Mouse (Mus musculus) lung, postnatal 0 days (tissue): ENCODE data around the gene Gps1. TPM values are rescaled to one million over a fixed set of nuclear protein-coding genes. Genes with fewer than 3 reads are reported as not detected.
"Not testable (repeated sequence)": the region's sequence is repeated elsewhere in the genome, so short reads cannot be mapped to it uniquely, and the experiment has no call there.

ENCODE experiments used
- ATAC-seq: fragments of 200-750 bp; cut with Nextera tagmentation; 2 replicates; pipeline ENCODE4 v1.8.0; 2017; ENCODE audit warnings: moderate library complexity
- DNase-seq: peaks from one replicate; pipeline ENCODE4 v3.0.0-alpha.2; 2016; ENCODE audit warnings: low spot score
- H3K27ac ChIP-seq: fragments of 300-500 bp; sonication (generic); 2 replicates; pipeline ENCODE4 v1.5.1; 2014; ENCODE audit warnings: antibody characterized with exemption, mild to moderate bottlenecking, low read length, mixed read lengths
- H3K27me3 ChIP-seq: fragments of 300-500 bp; sonication (generic); replicated peaks from 2 replicates; pipeline ENCODE4 v1.6.1; 2014; ENCODE audit warnings: low read length, mixed read lengths; ENCODE audit not compliant: insufficient read depth
- H3K36me3 ChIP-seq: fragments of 300-500 bp; sonication (generic); 2 replicates; pipeline ENCODE4 v1.6.1; 2014; ENCODE audit warnings: low read length, mixed read lengths; ENCODE audit not compliant: insufficient read depth
- H3K4me1 ChIP-seq: fragments of 300-500 bp; sonication (generic); 2 replicates; pipeline ENCODE4 v1.6.1; 2014; ENCODE audit warnings: antibody characterized with exemption, low read depth, low read length, mixed read lengths; ENCODE audit not compliant: insufficient read depth
- H3K4me2 ChIP-seq: fragments of 300-500 bp; sonication (generic); replicated peaks from 2 replicates; pipeline ENCODE4 v1.6.1; 2014; ENCODE audit warnings: low read depth, mild to moderate bottlenecking, low read length, moderate library complexity, mixed read lengths
- H3K4me3 ChIP-seq: fragments of 300-500 bp; sonication (generic); 2 replicates; pipeline ENCODE4 v1.5.1; 2014; ENCODE audit warnings: low read depth, low read length
- H3K9ac ChIP-seq: fragments of 300-500 bp; sonication (generic); replicated peaks from 2 replicates; pipeline ENCODE4 v1.6.1; 2014; ENCODE audit warnings: low read depth, mild to moderate bottlenecking
- H3K9me3 ChIP-seq: fragments of 300-500 bp; sonication (generic); 2 replicates; pipeline ENCODE4 v1.6.1; 2016; ENCODE audit warnings: low read length, mixed read lengths
- CTCF ChIP-seq: IDR thresholded peaks from 2 replicates; pipeline ENCODE4 v1.5.1; 2016; ENCODE audit warnings: antibody characterized with exemption, mild to moderate bottlenecking
- EP300 ChIP-seq: IDR thresholded peaks from 2 replicates; pipeline ENCODE4 v1.6.1; 2016; ENCODE audit warnings: antibody characterized with exemption, mild to moderate bottlenecking, control low read depth
- WGBS: fragments of 180-500 bp; shearing (Covaris S2); extraction: QIAGEN DNeasy Blood & Tissue Kit; methylation state at CpG from one replicate; pipeline ENCODE4 v1.1.7; 2014; 5-methylcytosine and 5-hydroxymethylcytosine counted together
- polyA plus RNA-seq: library from polyadenylated mRNA; unstranded; fragments of >200 nt; fragmentation: Nextera tagmentation; extraction: Ambion mirVana; gene quantifications from 2 replicates; pipeline ENCODE4 v1.2.1, GENCODE M21; 2015

Gps1 gene
- polyA plus RNA-seq, 1 experiment from 2014 or later = 131 TPM

DNA sequence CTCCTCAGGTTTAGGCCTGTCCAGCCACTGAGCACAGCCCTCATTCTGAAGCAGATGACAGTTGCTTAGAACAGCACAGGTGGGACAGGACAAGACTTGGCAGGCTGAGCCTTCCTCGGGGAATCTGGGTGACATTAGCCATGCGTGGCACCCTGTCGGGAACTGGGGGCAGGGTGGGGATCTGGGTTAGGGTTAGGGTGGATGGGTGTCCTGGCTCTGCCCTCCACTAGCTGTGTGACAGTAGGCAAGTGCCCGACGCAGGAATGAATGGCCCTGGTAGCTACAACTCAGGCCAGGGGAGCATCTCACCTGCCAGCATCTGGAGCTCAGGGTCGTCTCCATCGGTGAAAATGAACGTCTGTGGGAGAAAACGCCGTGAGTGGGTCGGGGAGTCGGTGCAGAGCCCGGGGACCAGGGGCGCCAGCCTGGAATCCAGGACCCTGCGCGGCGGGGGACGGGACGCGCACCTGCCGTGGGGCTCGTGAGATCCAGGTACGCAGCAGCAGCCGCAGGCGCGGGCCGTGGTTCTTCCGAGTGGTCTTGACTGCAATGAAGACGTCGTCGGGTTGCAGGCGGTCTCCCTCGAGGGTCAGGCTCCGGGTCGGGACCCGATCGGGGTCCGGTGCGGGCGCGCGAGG, 527 bp upstream of the Gps1 start:
- Histone ChIP-seq H3K36me3 (0 out of 2 replicates have a peak, but pooled peaks cover 10% of the 10 kb centered on the region), H3K9ac (peak overlapping the region; percentile 84), H3K4me3 (peak overlapping the region; percentile 80), H3K4me1 (peaks cover 13% of the 10 kb centered on the region; the same call in 1 of the 2 replicates), H3K27me3 (no peaks in the 10 kb centered on the region), H3K27ac (peak overlapping the region; percentile 82), H3K4me2 (peak overlapping the region; percentile 99), H3K9me3 (no peaks in the 10 kb centered on the region)
- no peak for TF ChIP-seq CTCF
- no peak for TF ChIP-seq EP300
- DNase-seq (no peak), ATAC-seq (peak; percentile 9; the same call in 1 of the 2 replicates)
- 4% methylated on average over 31 of the region's 42 CpGs for WGBS

DNA sequence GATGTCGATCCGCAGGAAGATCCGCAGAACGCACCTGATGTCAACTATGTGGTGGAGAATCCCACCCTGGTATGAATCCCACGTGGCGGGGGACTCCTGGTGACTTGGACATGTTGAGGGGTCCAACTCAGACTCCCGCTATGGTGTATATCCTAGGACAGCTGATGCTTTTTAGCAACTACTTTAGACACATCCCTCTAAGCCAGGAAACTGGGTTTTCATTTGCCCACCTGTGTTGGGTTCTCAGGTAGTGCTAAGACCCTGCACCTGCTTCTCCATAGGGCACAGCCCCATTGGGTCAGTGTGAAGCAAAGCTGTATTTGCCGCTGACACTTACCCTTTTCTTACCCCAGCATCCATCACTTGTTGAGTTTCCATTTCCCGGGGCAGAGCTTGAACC, 1.1 kb downstream of the Gps1 start:
- DNase-seq (no peak), ATAC-seq (no peak)
- peaks cover 13% of the 10 kb centered on the region; the same call in 1 of the 2 replicates for H3K4me1 ChIP-seq
- H3K27me3 ChIP-seq = no peaks in the 10 kb centered on the region
- H3K9me3 ChIP-seq = no peaks in the 10 kb centered on the region
- H3K36me3 ChIP-seq = peaks cover 17% of the 10 kb centered on the region; the same call in 1 of the 2 replicates
- H3K4me3 ChIP-seq = peak overlapping the region; percentile 80
- H3K27ac ChIP-seq = peak overlapping the region; percentile 82; the same call in 1 of the 2 replicates
- peak overlapping the region; percentile 99 for H3K4me2 ChIP-seq
- TF ChIP-seq CTCF (no peak), EP300 (no peak)
- WGBS = 29% methylated on average over 9 of the region's 9 CpGs
- peak overlapping the region; percentile 84 for H3K9ac ChIP-seq

DNA sequence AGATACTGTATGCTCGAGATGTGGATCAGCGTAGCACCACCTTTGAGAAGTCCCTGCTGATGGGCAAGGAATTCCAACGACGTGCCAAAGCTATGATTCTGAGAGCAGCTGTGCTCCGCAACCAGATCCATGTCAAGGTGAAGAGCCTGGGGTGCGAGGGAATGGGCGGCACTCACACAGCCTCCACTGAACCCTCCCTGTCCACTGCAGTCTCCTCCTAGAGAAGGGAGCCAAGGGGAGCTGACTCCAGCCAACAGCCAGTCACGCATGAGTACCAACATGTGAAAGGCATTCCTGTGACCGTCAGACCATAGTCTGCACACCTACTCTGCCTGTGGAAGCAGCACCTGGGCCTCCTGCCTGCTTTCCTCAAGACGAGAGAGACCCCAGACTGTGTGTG, 4.4 kb downstream of the Gps1 start:
- 83% methylated on average over 9 of the region's 10 CpGs for WGBS

DNA sequence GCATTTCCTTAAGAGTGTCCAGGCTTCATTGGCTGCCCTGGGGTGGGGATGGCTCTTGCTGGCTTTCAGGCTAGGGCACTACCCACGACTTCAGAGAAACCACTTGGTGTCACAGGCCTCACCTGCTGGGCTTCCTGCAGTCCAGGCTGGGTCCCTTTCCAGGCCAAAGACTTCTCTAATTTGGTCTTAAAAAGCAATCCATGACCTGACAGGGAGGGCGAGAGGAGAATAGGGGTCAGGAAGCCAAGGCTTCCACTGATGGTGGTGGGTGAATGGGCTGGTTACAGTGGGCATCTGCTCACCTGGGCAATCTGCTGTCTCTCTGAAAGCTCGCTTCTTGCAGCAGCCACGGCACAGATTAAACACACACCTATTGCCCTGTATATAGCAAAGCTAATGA, 5.3 kb downstream of the Gps1 start:
- no peak for TF ChIP-seq EP300
- no peak for TF ChIP-seq CTCF
- no peak for DNase-seq
- Histone ChIP-seq H3K36me3 (peaks cover 47% of the 10 kb centered on the region; the same call in 1 of the 2 replicates), H3K9ac (no peak overlapping the region), H3K9me3 (no peaks in the 10 kb centered on the region), H3K4me1 (peaks cover 7% of the 10 kb centered on the region; the same call in 1 of the 2 replicates), H3K27me3 (no peaks in the 10 kb centered on the region), H3K4me2 (no peak overlapping the region), H3K27ac (no peak overlapping the region), H3K4me3 (no peak overlapping the region)
- ATAC-seq = no peak
- WGBS = 86% methylated on average over 4 of the region's 4 CpGs

More for the DNA sequence above, 4.4 kb downstream of the Gps1 start:
- ATAC-seq, H3K9me3 ChIP-seq, H3K4me2 ChIP-seq, H3K9ac ChIP-seq, DNase-seq, H3K27me3 ChIP-seq, H3K27ac ChIP-seq, H3K4me1 ChIP-seq, H3K4me3 ChIP-seq: not testable (repeated sequence)
- peaks cover 42% of the 10 kb centered on the region; the same call in 1 of the 2 replicates for H3K36me3 ChIP-seq

DNA sequence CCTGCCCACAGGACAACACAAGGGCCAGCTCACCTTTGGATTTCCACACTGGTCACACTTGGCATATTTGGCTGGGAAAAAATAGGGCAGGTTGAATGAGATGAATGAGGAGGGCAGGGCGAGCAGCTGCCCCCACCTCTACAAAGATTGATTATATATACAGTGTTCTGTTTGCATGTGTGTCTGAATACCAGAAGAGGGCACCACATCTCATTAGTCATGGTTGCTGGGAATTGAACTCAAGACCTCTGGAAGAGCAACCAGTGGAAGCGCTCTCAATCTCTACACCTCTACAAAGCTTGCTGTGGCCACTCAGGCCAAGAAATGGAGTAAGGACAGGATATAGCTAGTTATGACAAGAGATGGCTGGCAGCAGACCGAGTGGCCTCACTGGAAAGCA, 5.7 kb downstream of the Gps1 start:
- WGBS = 76% methylated on average over 3 of the region's 3 CpGs
- Histone ChIP-seq H3K27me3 (no peaks in the 10 kb centered on the region), H3K4me3 (no peak overlapping the region), H3K9me3 (no peaks in the 10 kb centered on the region), H3K4me2 (no peak overlapping the region), H3K27ac (no peak overlapping the region), H3K36me3 (peaks cover 47% of the 10 kb centered on the region; the same call in 1 of the 2 replicates), H3K9ac (no peak overlapping the region), H3K4me1 (peaks cover 6% of the 10 kb centered on the region; the same call in 1 of the 2 replicates)
- TF ChIP-seq CTCF = peak; percentile 32
- no peak for TF ChIP-seq EP300
- no peak for DNase-seq
- ATAC-seq = no peak

DNA sequence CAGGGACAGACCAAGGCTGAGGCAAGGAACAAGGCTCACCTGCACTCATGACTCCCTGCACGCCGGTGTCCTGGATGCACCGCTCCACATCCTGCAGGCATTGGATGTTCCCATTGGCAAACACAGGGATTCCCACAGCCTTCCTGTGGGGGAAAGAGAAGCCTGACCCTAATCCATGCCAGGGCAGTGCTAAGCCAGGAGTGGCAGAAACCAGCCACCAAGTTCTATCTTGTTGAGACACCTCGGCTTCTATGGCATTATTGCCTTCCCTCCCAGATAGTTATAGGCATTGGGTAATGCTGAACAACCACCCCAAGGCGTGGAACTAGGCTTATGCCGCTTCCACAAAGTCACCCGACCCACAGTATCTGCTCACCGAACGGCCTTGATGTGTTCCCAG, 8.6 kb downstream of the Gps1 start:
- no peak overlapping the region for H3K4me2 ChIP-seq
- DNase-seq = no peak
- no peak overlapping the region for H3K27ac ChIP-seq
- H3K36me3 ChIP-seq = peaks cover 38% of the 10 kb centered on the region; the same call in 1 of the 2 replicates
- WGBS = 91% methylated on average over 9 of the region's 9 CpGs
- no peak for TF ChIP-seq CTCF
- H3K9ac ChIP-seq = no peak overlapping the region
- no peak overlapping the region for H3K4me3 ChIP-seq
- H3K27me3 ChIP-seq = no peaks in the 10 kb centered on the region
- no peak for ATAC-seq
- H3K9me3 ChIP-seq = no peaks in the 10 kb centered on the region
- H3K4me1 ChIP-seq = peaks cover 9% of the 10 kb centered on the region
